Mouse (Mus musculus) kidney, postnatal 25 days (tissue): ENCODE measurements around the gene Unc5c.
A peak's percentile ranks its signal among the peaks of the same experiment; 100 is the strongest.

ENCODE experiments used
- DNase-seq, 2 experiments: peaks; one replicate each; pipeline ENCODE4 v3.0.0; 2021; ENCODE audit warnings: mixed read lengths in 2 of 2

The Unc5c gene

DNA sequence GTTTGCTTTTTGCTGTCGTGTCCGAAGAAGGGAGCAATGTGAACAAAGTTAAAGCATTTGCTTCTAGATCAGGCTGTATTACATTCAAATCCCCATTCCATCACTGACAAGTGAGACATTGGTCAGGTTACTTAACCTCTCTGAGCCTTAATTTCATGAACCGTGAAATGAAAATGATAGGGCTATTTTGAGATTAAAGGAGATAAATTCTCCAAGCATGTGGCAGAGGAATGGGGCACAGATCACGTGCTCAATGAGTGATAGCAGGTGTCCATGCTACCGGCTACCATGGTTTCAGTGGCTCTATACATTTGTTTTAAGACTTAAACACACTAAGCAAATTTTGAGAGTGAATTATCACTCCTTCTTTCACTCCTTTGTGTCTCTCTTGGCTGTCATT lies 254.0 kb downstream of the Unc5c start:
- no peak for DNase-seq

DNA sequence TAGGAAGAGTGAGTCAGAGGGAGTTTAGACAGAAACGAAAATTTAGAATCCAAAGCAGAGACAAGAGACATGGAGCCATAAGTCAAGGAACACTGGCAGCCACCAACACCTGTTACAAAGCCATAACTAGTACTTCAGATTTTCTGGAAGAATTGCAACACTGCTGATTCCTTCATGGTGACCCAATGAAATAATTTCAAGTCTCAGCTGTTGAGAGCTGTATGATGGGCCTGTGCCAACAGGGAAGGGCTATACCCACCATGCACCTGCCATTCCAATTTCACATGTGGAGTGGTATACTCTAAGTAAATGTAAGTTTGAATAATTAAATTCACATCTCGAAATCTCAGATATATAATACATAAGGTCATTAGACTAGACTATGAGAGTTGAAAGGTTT lies 259.5 kb downstream of the Unc5c start:
- DNase-seq: no peak

- no peak for DNase-seq
Measured at GRCm38 (mm10) chr3:141725432-141725831, 260.4 kb downstream of the Unc5c start.

DNA sequence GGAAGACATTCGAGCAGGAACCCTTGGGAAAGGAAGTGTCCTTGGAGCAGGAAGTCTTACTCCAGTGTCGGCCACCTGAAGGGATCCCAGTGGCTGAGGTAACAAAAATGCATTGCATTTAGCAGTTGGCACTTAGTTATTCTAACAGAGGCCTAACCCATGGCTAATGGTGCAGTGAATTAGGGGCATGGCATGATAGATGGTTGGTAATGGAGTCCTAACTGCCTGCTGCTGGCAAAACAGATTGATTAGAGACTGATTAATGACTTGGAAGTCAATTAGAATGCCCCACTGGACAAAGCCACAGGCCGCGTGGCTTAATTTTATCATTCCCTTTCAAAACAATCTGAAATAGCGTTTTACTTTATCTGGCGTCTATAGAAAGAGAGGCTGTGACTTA lies 268.8 kb downstream of the Unc5c start:
- DNase-seq: no peak

DNA sequence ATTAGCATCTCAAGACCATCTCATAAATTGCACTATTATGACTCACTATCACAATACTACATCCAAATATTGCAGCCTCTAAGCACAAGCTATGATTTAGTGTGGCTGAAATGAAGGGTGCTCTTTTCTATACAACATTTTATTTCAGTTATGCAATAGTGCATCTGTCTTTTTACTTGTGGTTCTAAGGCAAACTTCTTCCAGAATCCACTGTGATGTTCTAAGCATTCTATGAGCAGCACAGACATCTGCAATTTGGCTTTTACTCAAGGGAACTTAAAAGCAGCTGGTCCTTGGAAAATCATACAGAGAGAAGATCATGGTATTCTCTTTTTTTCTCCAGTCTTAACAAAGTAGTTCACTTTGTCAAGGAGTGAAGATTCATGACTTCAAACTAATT lies 270.3 kb downstream of the Unc5c start:
- DNase-seq: no peak

DNA sequence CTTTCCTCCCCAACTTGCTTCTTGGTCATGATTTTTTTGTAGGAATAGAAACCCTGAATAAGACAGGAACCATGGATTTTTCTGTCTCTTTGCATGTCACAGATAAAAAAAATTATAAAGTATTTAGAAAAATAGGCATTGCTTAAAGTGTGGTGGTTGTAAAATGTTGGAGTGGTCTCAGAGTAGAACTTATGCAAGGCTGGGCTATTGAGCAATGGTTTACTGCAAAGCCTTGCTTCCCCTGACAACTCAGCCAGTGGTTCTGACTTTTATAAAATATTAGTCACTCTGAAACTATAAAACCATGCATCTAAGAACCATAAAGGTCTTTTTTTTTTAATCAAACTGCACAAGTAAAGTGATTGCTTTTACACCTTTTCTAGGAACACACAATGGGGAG lies 280.3 kb downstream of the Unc5c start:
- DNase-seq: no peak

GRCm38 (mm10) chr3:141748694-141749381 lies 283.8 kb downstream of the Unc5c start:
- DNase-seq: no peak

- DNase-seq: peak in 1 of 2 experiments; percentile 33
Measured at GRCm38 (mm10) chr3:141752172-141752571, 287.2 kb downstream of the Unc5c start.

DNA sequence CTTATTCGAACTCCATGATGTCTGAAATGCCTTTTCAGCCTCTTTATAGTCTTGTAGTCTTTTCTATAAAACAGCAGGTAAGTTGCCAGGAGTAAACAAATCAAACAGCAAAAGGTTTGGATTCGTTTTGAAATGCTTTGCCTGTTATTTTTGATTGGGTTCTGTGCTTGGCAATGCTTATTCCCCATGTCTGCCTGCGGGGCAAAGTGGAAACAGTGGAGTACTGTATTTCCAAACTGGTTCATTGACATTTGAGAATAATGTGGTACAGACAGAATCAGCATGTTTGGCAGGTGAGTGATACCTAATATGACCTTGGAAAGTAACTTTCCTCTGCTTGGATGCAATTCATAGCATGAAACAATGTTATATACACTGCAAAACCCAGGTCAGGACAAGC lies 292.2 kb downstream of the Unc5c start:
- no peak for DNase-seq

GRCm38 (mm10) chr3:141778411-141778919 lies 313.4 kb downstream of the Unc5c start:
- DNase-seq: peak in 1 of 2 experiments; percentile 18

DNA sequence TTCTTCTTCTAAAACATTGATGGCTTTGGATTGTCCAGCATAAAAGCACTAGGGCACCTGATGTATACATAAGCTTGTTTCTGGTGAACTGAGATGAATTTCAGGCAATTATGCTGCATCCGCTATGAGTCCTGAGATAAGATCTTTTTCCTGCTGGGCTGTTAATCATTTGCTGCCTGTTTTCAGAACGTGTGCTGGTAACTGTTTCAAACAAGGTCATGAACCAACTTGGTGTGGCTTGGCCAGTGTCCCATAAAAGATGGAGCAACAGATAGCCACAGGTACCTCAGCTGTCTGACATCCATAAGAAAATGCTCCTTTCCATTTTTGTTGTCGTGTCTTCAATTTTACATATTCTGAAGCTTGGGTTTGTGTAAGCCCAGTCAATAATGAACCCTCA lies 314.2 kb downstream of the Unc5c start:
- DNase-seq: peak; percentile 21 to 46

GRCm38 (mm10) chr3:141782553-141782952 lies 317.5 kb downstream of the Unc5c start:
- no peak for DNase-seq

GRCm38 (mm10) chr3:141791026-141791780 lies 326.2 kb downstream of the Unc5c start:
- no peak for DNase-seq

DNA sequence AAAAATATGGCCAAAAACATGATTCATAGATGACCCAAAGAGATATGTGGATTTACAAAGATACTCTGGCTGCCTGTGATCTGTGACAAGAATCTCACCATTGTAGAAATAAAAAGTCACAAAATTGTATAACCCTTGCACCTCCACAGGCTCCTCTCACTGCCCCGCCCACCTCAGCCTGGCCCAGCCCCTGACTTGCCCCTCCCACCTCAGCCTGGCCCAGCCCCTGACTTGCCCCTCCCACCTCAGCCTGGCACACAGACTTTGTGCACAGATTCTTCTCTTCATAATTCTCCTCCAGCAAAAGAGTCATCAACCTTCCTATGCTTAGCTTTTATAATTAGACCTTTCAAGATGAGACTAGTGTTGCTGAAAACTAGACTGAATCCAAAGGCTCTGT lies 327.1 kb downstream of the Unc5c start:
- DNase-seq: peak in 1 of 2 experiments; percentile 54

- DNase-seq: no peak
Measured at GRCm38 (mm10) chr3:141793755-141794154, 328.7 kb downstream of the Unc5c start.

DNA sequence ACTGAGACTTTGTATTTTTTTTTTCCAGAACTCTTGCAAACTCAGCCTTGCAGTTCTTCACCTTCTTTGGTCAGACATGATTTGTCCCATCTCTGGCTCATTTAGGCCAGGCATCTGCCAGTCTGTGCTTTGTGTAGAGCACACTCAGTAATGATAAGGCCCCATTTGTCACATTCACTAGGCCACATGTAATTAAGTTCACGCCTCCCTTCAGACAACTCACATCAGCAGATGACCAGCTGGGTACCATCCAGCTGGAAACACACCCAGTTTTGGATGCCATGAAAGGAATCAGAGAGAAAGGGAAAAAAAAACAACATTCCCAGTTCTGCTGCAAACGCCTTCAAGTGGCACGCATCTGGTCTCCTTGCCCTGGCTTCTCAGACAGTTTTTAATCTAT lies 329.4 kb downstream of the Unc5c start:
- DNase-seq: no peak

GRCm38 (mm10) chr3:141797372-141797771 lies 332.4 kb downstream of the Unc5c start:
- DNase-seq: no peak

- peak in 1 of 2 experiments; percentile 25 for DNase-seq
Measured at GRCm38 (mm10) chr3:141797789-141798188, 332.8 kb downstream of the Unc5c start.

GRCm38 (mm10) chr3:141804133-141804532 lies 339.1 kb downstream of the Unc5c start:
- no peak for DNase-seq

- DNase-seq: no peak
Measured at GRCm38 (mm10) chr3:141809581-141809980, 344.6 kb downstream of the Unc5c start.

- DNase-seq: peak in 1 of 2 experiments; percentile 21
Measured at GRCm38 (mm10) chr3:141810944-141811343, 345.9 kb downstream of the Unc5c start.

- peak; percentile 55 to 65 for DNase-seq
Measured at GRCm38 (mm10) chr3:141811348-141811747, 346.3 kb downstream of the Unc5c start.

DNA sequence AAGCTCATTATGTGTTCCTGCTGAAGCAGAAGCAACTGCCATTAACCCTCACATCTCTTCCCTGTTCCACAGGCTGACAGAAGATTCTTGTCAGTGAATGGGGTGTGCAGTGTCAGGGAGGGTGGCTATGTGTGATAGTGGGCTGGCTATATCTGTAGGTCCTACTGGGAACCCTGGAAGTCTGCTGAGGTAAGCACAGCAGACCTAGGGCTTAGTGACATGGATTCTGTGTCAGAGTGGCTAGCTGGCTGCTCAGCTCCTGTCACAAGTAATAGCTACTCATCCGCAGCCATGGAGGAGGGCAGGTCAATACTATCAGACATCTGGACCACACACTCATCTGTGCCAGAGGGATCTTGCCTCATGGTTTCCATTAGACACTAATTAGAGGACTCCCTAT lies 349.8 kb downstream of the Unc5c start:
- DNase-seq: peak in 1 of 2 experiments; percentile 19
